Mouse (Mus musculus) CD4-positive, CD25-positive, alpha-beta regulatory T cell (primary cell): ENCODE measurements around the gene Olfr1000. TPM values are rescaled to one million over a fixed set of nuclear protein-coding genes. Genes with fewer than 3 reads are reported as not detected.

ENCODE experiments used
- polyA plus RNA-seq: library from polyadenylated mRNA; unstranded; fragments of 100-300 nt; shearing (Covaris generic); gene quantifications from one replicate; pipeline ENCODE4 v1.2.1, GENCODE M21; 2017

Olfr1000 gene
- not detected for polyA plus RNA-seq

GRCm38 (mm10) chr2:85611803-85612202, at the start of gene Olfr1000:
TSS of gene Olfr1000 (minus strand) at chr2:85611903.

GRCm38 (mm10) chr2:85650604-85651003, 38.9 kb upstream of the Olfr1000 start, which contains the start of gene Olfr1002:
TSS of gene Olfr1002 (minus strand) at chr2:85650704.

DNA sequence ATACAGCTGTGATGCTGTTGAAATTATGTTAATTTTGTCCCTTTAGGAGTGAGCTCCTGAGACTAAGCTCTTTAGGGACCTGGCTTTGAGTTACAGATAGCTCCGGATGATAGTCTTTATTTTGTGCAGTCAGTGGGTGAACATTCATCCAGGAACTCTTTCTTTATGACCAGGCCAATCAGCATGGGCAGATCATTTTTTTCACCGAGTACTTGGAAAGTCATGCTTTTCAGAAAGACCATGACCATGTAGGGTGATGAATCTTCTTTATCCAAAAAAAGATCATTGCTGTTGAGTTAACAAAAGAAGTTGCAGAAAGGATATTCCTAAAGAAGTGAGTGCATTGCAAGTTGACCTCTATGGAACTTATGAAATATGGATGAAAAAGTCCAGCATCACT, 23.1 kb downstream of the Olfr1000 start, which contains the start of gene Olfr998:
Gene Olfr998 (plus strand): TSS at position 301 of the 400 bp plus-strand sequence.

GRCm38 (mm10) chr2:85578915-85579314, 32.8 kb downstream of the Olfr1000 start, which contains the start of gene Olfr996:
TSS of gene Olfr996 (plus strand) at chr2:85579215.

Other genes starting within 250 kb of the Olfr1000 start
- gene Olfr988, start 248.7 kb downstream of the Olfr1000 start, polyA plus RNA-seq, result not detected
- gene Olfr992, start 202.4 kb downstream of the Olfr1000 start, polyA plus RNA-seq, result not detected
- gene Olfr993, start 197.0 kb downstream of the Olfr1000 start, polyA plus RNA-seq, result not detected
- gene Olfr994, start 175.5 kb downstream of the Olfr1000 start, polyA plus RNA-seq, result not detected
- gene Olfr995, start 168.3 kb downstream of the Olfr1000 start, polyA plus RNA-seq, result not detected
- gene 4833423E24Rik, start 92.9 kb downstream of the Olfr1000 start, polyA plus RNA-seq, result not detected
- gene Olfr996, start 32.7 kb downstream of the Olfr1000 start, polyA plus RNA-seq, result not detected
- gene Olfr998, start 23.0 kb downstream of the Olfr1000 start, polyA plus RNA-seq, result not detected
- not detected for gene Olfr1002, start 38.8 kb upstream of the Olfr1000 start, polyA plus RNA-seq
- gene Olfr154, start 52.6 kb upstream of the Olfr1000 start, polyA plus RNA-seq, result not detected
- gene Olfr1006, start 66.9 kb upstream of the Olfr1000 start, polyA plus RNA-seq, result not detected
- gene Olfr1008, start 77.5 kb upstream of the Olfr1000 start, polyA plus RNA-seq, result not detected
- not detected for gene Olfr1009, start 103.5 kb upstream of the Olfr1000 start, polyA plus RNA-seq
- gene Olfr1012, start 150.9 kb upstream of the Olfr1000 start, polyA plus RNA-seq, result not detected
- gene Olfr1013, start 155.2 kb upstream of the Olfr1000 start, polyA plus RNA-seq, result not detected
- 0.07 TPM for gene Olfr1014, start 160.8 kb upstream of the Olfr1000 start, polyA plus RNA-seq
- gene Olfr1015, start 170.1 kb upstream of the Olfr1000 start, polyA plus RNA-seq, result not detected
- gene Olfr1016, start 190.6 kb upstream of the Olfr1000 start, polyA plus RNA-seq, result 0.32 TPM
- gene Olfr1018, start 206.6 kb upstream of the Olfr1000 start, polyA plus RNA-seq, result not detected
- gene Olfr1019, start 233.6 kb upstream of the Olfr1000 start, polyA plus RNA-seq, result not detected
- gene Olfr1020, start 235.1 kb upstream of the Olfr1000 start, polyA plus RNA-seq, result not detected